Mouse (Mus musculus) cortical plate, adult 2 months (tissue): ENCODE data around the gene Mri1.

Experiments used
- CTCF ChIP-seq: fragments of 200-500 bp; IDR thresholded peaks from 2 replicates; pipeline ENCODE4 v1.5.1; 2011; ENCODE audit warnings: mild to moderate bottlenecking, control low read depth, low read length; ENCODE audit not compliant: insufficient read depth; ENCODE audit errors: extremely low read depth
- POLR2A ChIP-seq: fragments of 200-500 bp; IDR thresholded peaks from 2 replicates; pipeline ENCODE4 v1.6.1; 2011; ENCODE audit warnings: mild to moderate bottlenecking, low read length, control low read depth; ENCODE audit not compliant: insufficient read depth; ENCODE audit errors: extremely low read depth

DNA sequence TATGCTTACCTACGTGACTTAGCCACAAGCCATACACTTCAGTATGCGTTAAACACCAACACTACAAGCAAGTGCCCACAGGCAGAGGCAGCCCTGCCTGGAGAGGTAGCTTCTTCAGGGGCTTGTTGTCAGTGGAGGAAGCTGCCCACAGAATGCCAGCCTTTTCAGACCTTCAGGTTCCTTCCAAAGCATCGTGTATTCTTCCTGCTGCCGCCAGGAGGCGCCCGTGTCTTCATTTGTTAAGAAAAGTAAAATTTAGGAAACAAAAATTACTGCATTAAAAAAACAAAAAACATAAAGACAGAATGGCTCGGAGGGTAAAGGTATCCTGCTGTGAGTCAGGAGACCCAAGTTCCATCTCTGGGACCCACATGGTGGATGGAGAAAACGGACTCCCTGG is 34.6 kb upstream of the Mri1 start:
- TF ChIP-seq CTCF (peak; percentile 69), POLR2A (no peak)
